Mouse (Mus musculus) olfactory bulb, adult 2 months (tissue): ENCODE results near the gene Bcan.

Experiments used
- CTCF ChIP-seq: fragments of 200-500 bp; IDR thresholded peaks from 2 replicates; pipeline ENCODE4 v1.5.1; 2012; ENCODE audit warnings: low read depth, mild to moderate bottlenecking, low read length, moderate library complexity; ENCODE audit not compliant: insufficient read depth
- POLR2A ChIP-seq: fragments of 200-500 bp; IDR thresholded peaks from 2 replicates; pipeline ENCODE4 v1.6.1; 2012; ENCODE audit warnings: mild to moderate bottlenecking, low read depth, low read length, moderate library complexity; ENCODE audit not compliant: insufficient read depth

GRCm38 (mm10) chr3:88000181-88000580 lies at the start of gene Bcan:
- TF ChIP-seq POLR2A (0 out of 2 replicates have a peak, but pooled peaks have one; percentile 16), CTCF (no peak)
